Mouse (Mus musculus): Measurements from ENCODE around the gene Atp8a2.
"Not testable (repeated sequence)": the region's sequence is repeated elsewhere in the genome, so short reads cannot be mapped to it uniquely, and the experiment has no call there.

Atp8a2 gene

DNA sequence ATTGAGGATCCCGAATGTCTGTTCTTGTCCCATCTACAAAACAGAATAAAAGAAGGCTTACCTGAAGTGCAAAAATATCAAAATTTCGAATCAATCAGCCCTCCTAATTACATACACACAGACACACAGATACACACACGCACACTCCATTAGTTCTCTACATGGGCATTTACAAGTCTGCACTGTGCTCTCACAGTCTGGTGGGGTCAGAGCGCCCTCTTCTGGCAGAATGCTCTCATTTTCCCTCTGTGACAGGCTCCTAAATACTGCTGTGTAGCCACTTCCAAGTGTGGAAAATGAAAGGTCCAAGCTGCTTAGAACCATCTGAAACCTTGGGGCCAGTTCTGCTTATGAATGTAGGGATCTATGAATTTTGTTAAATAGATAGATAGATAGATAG, 181.1 kb downstream of the Atp8a2 start:
- DNase-seq (ENCODE audit: low spot score) = peak; percentile 85

DNA sequence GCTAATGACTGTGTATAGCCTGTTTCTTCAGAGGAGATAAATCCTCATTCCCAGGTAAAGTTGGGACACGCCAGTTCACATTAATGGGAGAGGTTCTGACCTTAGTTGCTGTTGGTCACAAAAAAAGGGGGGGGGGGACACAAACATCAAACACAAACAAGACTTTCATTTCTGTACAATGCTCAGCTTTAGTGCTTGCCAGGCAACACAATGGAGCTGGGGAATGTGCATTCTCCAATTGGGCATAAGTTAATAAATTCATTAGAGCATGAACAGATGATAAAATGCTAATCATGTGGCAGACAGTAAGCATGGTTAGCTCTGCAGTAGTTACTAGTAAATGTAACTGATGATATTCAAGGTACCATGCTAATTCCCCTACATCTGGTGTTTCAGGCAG, 195.2 kb downstream of the Atp8a2 start:
- no peak for DNase-seq (ENCODE audit: low spot score)

DNA sequence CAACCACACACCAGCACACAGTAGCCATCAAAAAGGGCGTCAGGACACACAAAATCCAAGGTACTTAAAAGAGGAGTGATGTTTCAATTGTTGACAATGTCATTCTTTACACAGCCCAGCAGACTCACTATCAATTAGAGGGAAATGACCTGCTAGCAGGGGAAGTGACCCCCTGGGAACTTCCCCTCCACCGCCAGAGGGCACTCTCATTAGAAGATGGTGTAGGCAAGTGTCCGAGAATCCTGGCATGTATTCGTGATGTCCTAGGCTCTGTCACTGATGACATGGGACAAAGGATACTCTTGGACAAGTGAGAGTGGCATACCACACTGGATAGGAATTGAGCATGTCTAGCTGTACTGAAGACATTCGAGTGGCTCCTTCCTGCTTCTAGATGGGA, 208.1 kb downstream of the Atp8a2 start:
- no peak for DNase-seq (ENCODE audit: low spot score)

DNA sequence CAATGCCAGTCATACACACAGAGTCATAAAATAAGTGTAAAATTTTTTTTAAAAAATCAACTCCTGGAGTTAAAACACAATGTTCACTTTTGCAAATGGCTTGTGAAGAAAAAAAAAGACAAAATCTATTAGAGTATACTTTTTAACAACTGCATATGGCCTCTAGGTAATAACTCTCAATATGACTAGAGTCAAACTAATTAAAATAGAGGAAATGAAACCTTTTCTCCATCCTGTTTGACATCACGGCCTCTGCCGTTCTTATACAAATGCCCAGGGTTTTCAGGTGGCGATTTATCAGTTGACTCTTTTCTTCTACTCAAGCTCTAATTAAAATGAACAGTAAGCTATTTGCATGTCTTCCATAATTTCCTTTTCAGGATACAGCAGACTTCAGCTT, 209.0 kb downstream of the Atp8a2 start:
- no peak for DNase-seq (ENCODE audit: low spot score)

GRCm38 (mm10) chr14:59978007-59978406, 219.0 kb downstream of the Atp8a2 start:
- no peak for DNase-seq (ENCODE audit: low spot score)

DNA sequence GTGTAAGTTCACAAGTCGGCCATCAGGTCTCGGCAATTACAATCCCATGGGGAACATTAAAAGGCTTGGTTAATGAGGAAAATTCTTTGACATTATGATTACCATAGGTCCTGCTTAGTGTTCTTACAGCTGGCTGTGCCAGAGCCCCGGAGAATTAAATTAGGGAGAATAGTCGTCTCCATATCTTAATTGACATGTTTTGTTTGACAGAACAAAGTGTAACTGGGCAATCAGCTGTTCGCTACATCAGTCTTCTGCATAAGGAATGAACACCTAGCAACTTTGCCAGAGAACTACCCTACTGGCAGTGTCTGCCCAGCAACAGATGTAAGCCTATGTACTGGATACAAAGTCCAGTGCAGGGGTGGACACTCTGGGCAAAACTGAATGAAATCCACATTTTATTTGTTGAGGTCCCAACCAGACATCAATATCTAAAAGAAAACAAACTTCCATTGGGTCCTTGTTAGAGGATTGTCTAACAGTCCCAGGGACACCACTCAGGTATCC, 225.7 kb downstream of the Atp8a2 start:
- no peak for DNase-seq (ENCODE audit: low spot score)

DNA sequence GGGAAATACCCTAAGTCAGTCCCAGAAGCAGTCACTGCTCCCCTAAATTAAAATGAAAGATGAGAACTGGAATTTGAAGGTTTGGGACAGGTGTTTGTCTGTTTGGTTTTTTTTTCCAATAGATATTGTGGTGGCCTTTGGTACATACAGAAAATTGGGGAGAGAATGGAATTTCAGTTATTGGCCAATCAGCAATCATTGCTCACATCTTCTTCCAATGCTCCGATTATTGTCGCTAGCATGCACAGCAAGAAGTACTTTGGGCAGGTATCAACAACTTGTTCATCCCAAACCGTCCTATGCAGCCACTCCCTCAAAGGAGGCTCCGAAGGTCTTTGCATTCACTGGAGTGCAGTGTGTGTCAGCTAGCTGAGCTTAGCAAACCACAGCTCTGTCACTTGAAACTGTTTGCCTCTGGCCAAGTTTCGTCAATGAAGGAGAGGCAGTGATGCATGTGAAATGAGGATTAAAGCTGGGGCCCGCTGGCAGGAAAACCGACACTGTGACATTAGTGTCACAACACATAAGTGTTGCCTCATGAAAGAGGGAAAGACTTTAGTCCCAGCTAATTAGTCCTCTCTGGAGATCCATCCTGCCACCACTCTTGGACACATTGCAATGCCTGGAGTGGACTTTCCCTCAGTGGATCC, 227.4 kb downstream of the Atp8a2 start:
- DNase-seq (ENCODE audit: low spot score) = no peak

- DNase-seq (ENCODE audit: low spot score) = no peak
Measured at GRCm38 (mm10) chr14:59967847-59968550, 229.0 kb downstream of the Atp8a2 start.

GRCm38 (mm10) chr14:59966981-59967380, 230.0 kb downstream of the Atp8a2 start:
- DNase-seq (ENCODE audit: low spot score) = no peak

DNA sequence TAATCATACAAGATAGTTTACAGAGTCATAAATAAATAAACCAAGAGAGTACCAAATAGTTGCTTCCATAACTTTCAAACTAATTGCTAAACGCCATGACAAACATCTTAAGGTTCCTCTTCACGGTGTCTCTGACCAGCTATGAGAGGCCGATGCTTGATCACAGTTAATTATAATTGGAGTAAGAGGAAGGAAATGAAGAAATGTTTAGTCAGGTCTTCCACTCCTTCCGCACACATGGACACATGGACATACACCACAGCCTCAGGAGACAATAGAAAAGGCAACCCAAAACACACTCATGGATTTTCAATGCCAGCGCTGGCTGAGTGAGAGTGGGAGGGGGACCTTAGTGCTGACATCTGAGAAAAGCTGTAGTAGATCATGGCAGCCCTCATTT, 232.4 kb downstream of the Atp8a2 start:
- DNase-seq (ENCODE audit: low spot score) = no peak

DNA sequence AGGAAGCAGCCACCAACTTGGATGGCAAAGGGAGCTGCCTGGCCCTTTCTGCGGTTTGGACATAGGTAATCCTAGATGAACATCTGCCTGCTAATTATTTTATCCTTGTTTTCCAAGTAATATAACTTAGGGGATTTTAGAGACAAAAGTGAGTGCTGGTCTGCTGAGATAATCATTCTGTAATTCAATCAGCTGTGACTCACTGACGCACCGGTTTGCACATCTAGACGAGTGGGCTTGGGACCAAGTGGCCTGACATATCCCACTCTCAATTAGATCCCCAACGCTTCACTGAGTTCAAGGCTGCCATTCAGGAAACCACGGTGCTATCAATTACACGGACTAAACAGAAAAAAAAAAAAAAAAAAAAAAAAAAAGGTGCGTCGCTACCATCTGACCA, 236.0 kb downstream of the Atp8a2 start:
- no peak for DNase-seq (ENCODE audit: low spot score)

GRCm38 (mm10) chr14:59960214-59960890, 236.6 kb downstream of the Atp8a2 start:
- no peak for DNase-seq (ENCODE audit: low spot score)

- DNase-seq (ENCODE audit: low spot score) = no peak
Measured at GRCm38 (mm10) chr14:59959723-59960122, 237.3 kb downstream of the Atp8a2 start.

DNA sequence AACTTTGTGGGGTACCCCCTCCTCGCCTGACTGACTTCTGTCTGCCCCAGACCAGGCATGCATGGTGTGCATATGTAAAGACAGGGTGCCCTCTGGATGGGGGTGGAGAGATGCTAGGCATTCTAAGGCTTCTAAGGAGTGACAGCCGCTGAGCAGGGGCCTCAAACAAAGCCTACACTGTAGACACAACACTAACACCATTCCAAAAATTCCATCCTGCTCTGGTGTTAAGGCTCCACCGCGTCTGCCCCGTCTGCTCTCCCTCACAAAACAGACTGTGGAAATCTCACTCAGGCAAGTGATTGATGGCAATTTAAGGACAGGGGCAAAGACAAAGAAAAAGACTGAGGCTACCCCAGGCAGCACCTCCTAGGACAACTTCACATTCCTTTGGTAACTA, 247.0 kb downstream of the Atp8a2 start:
- no peak for DNase-seq (ENCODE audit: low spot score)

DNA sequence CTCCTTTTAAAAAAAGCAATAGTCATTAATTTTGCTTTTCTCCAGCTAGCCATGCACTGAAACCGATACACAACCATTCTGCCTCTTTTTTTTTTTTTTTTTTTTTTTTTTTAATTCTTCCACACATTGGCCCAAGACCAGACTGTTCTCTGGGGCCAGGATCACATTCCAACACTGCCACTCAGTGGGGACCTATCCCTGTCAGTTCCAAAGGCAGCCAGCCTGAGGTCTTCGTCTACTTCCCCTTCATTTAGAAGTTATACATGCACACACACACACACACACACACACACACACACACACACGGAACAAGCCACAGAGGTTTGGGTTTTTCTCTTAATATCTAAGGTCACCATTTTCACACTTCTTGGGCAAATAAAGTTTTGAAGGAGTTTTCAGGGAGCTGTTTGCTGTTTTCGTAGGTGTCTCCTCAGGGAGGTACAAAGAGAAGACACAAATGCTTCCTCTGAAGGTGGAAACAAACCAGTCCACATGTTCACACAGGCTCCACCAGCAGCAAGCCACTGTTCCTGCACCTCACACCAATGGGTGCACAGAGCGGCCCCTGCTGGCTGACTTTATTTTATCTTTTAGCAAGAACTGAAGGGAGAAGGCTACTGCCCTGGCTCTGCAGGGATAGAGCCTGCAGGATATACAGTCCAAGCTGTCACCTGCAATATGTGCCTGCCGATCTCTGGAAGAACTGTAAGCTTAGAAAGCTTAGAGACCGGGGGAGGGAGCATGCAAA, 253.9 kb downstream of the Atp8a2 start:
- peak; percentile 90 for DNase-seq (ENCODE audit: low spot score)

- DNase-seq (ENCODE audit: low spot score) = no peak
Measured at GRCm38 (mm10) chr14:59942199-59942598, 254.8 kb downstream of the Atp8a2 start.

- no peak for DNase-seq (ENCODE audit: low spot score)
Measured at GRCm38 (mm10) chr14:59932355-59932754, 264.6 kb downstream of the Atp8a2 start.

- no peak for DNase-seq (ENCODE audit: low spot score)
Measured at GRCm38 (mm10) chr14:59931412-59932058, 265.4 kb downstream of the Atp8a2 start.

- DNase-seq (ENCODE audit: low spot score) = not testable (repeated sequence)
Measured at GRCm38 (mm10) chr14:59929190-59929589, 267.8 kb downstream of the Atp8a2 start.

DNA sequence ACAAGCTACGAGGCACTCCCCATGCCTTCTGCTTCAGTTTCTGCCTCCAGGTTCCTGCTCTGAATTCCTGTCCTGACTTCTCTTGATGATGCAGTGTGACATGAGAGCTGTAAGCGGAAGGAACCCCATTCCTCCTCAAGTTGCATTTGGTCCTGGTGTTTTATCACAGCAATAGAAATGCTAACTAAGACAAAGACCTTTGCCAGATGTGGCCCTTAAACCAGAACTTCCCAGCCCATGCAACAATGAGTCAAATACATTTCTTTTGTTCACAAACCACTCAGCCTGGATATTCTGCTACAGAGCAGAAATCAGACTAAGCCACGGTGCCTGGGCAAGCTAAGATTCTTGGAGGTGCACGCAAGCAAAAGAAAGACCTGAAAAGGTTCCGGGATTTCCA, 268.2 kb downstream of the Atp8a2 start:
- no peak for DNase-seq (ENCODE audit: low spot score)

DNA sequence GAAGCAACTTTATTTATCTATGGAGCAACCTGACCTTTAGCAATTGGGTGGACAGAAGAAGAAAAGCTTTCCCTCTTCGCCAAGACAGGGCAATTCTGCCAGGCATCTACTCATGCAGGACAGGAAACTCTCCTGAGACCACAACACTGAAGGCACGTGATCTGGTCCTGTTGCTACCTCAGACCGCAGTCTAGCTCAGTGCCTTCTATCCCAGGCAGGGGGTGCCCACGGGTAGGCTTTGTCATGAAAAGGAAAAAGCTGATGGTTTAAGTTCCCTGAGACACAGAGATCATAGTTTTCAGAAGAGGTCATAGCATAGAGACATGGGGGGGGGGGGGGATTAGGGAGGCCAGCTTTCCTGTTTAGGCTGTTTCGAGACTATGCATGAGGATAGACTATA, 269.2 kb downstream of the Atp8a2 start:
- DNase-seq (ENCODE audit: low spot score) = no peak

DNA sequence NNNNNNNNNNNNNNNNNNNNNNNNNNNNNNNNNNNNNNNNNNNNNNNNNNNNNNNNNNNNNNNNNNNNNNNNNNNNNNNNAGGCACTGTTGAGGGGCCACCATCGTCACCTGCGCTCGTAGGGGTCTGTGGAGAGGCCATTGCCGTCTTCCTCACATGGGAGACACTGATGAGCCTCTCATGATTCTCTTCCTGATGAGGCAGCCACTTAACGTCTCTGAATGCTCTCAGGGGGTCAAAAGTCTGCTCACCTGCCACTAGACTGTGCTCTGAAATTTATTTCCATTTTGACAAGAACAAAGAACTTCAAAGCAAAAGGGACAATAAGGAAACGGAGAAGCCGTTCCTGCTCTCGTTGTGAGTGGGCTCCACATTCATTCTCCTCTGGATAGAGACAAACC, 277.1 kb downstream of the Atp8a2 start:
- DNase-seq (ENCODE audit: low spot score) = no peak
